ENCODE assay signal across 9 mouse cellular contexts in genomic region chr4:138504632-138505101, GRCm38 (mm10). TPM values are rescaled to one million over a fixed set of nuclear protein-coding genes. Genes with fewer than 3 reads are reported as not detected.
DNase-seq lines count a peak whose midpoint lies in the region; ATAC-seq lines count a peak whose summit lies in the region.
"Had no signal": no experiment of that assay in that cellular context is flagged by ENCODE, and none has a peak within 500 bp of the region (broad histone marks: within the 10 kb centered on the region; RNA-seq: fewer than 3 reads in every experiment).

No protein-coding gene starts in this region.

- peaks cover 42% of the 10 kb centered on the region for H3K27me3 ChIP-seq in heart, embryonic 11.5 days (ENCODE audit: control insufficient read depth, insufficient read depth, low read length)
- no peaks in the 10 kb centered on the region for H3K27me3 ChIP-seq in forebrain, embryonic 11.5 days (ENCODE audit: control insufficient read depth, insufficient read depth, low read length)
- H3K27me3 ChIP-seq in hindbrain, embryonic 10.5 days (ENCODE audit: insufficient read depth, poor library complexity, severe bottlenecking): peaks cover 29% of the 10 kb centered on the region
- no peaks in the 10 kb centered on the region for H3K27me3 ChIP-seq in neural tube, embryonic 14.5 days (ENCODE audit: control insufficient read depth, insufficient read depth, low read length)

- no peaks in the 10 kb centered on the region for H3K4me1 ChIP-seq in heart, embryonic 11.5 days (ENCODE audit: control insufficient read depth, insufficient read depth, low read length)
- H3K4me1 ChIP-seq in forebrain, embryonic 11.5 days (replicated peaks; ENCODE audit: control insufficient read depth, insufficient read depth, low read length): peaks cover 5% of the 10 kb centered on the region; the same call in 1 of the 2 replicates
- peaks cover 35% of the 10 kb centered on the region for H3K4me1 ChIP-seq in hindbrain, embryonic 10.5 days (replicated peaks)
- peaks cover 29% of the 10 kb centered on the region for H3K4me1 ChIP-seq in neural tube, embryonic 14.5 days (ENCODE audit: control insufficient read depth, insufficient read depth, low read length)

- no peak overlapping the region for H3K27ac ChIP-seq in heart, embryonic 11.5 days (ENCODE audit: low read depth, low read length)
- peak overlapping the region; percentile 66 for H3K27ac ChIP-seq in forebrain, embryonic 11.5 days (ENCODE audit: low read depth, low read length)
- peak overlapping the region; percentile 77 for H3K27ac ChIP-seq in hindbrain, embryonic 10.5 days
- H3K27ac ChIP-seq in neural tube, embryonic 14.5 days (ENCODE audit: low read depth, low read length): peak overlapping the region; percentile 86
- H3K27ac ChIP-seq: macrophage had no signal

- no peak for ATAC-seq in heart, embryonic 11.5 days (replicated peaks; ENCODE audit: insufficient number of reproducible peaks, low FRiP score, low TSS enrichment)
- ATAC-seq in forebrain, embryonic 11.5 days (replicated peaks; ENCODE audit: low FRiP score): peak; percentile 84
- peak; percentile 88 for ATAC-seq in neural tube, embryonic 14.5 days (ENCODE audit: low read depth)

- peak; percentile 97 for DNase-seq in heart, adult 11 months
- peak; percentile 82 for DNase-seq in forebrain, embryonic 11.5 days (ENCODE audit: low spot score)
- DNase-seq in hindbrain, embryonic 10.5 days (ENCODE audit: low spot score): peak; percentile 63
- peak; percentile 70 to 93 for DNase-seq in left cerebral cortex, adult 8-10 months (ENCODE audit: low spot score in 2 of 2)
- no peak for DNase-seq in B cell, adult 2 months
- no peak for DNase-seq in adrenal gland, postnatal 10 days

- H3K9me3 ChIP-seq in heart, embryonic 11.5 days (replicated peaks; ENCODE audit: control insufficient read depth, low read length): no peaks in the 10 kb centered on the region
- H3K9me3 ChIP-seq in forebrain, embryonic 11.5 days (ENCODE audit: control insufficient read depth, low read length): no peaks in the 10 kb centered on the region
- H3K9me3 ChIP-seq in hindbrain, embryonic 10.5 days: 0 out of 2 replicates have a peak, but pooled peaks cover 4% of the 10 kb centered on the region
- no peaks in the 10 kb centered on the region for H3K9me3 ChIP-seq in neural tube, embryonic 14.5 days (ENCODE audit: control insufficient read depth, low read length)

- no peaks in the 10 kb centered on the region for H3K36me3 ChIP-seq in heart, embryonic 11.5 days (ENCODE audit: control insufficient read depth, insufficient read depth, low read length)
- H3K36me3 ChIP-seq in forebrain, embryonic 11.5 days (ENCODE audit: control insufficient read depth, insufficient read depth, low read length): no peaks in the 10 kb centered on the region
- H3K36me3 ChIP-seq in hindbrain, embryonic 10.5 days: no peaks in the 10 kb centered on the region
- no peaks in the 10 kb centered on the region for H3K36me3 ChIP-seq in neural tube, embryonic 14.5 days (ENCODE audit: control insufficient read depth, insufficient read depth, low read length)

- H3K4me2 ChIP-seq in heart, embryonic 11.5 days: no peak overlapping the region
- peak overlapping the region; percentile 43 for H3K4me2 ChIP-seq in forebrain, embryonic 11.5 days (ENCODE audit: low read depth, low read length, severe bottlenecking)
- H3K4me2 ChIP-seq in neural tube, embryonic 14.5 days (ENCODE audit: low read depth, low read length): peak overlapping the region; percentile 34

- 1% methylated on average over 16 of the region's 16 CpGs for WGBS in heart, embryonic 11.5 days (ENCODE audit: insufficient replicate concordance)
- 1% methylated on average over 16 of the region's 16 CpGs for WGBS in forebrain, embryonic 11.5 days
- WGBS in hindbrain, embryonic 10.5 days: under 1% methylated on average over 16 of the region's 16 CpGs
- WGBS in neural tube, embryonic 14.5 days: 2% methylated on average over 16 of the region's 16 CpGs

- H3K9ac ChIP-seq in heart, embryonic 11.5 days (ENCODE audit: low read depth, low read length): no peak overlapping the region
- H3K9ac ChIP-seq in forebrain, embryonic 11.5 days (ENCODE audit: low read length): peak overlapping the region; percentile 27; the same call in 1 of the 2 replicates
- no peak overlapping the region; the same call in 1 of the 2 replicates for H3K9ac ChIP-seq in neural tube, embryonic 14.5 days (replicated peaks; ENCODE audit: low read depth, low read length)

- no peak overlapping the region for H3K4me3 ChIP-seq in heart, embryonic 11.5 days (ENCODE audit: low read depth, low read length)
- 0 out of 2 replicates have a peak overlapping the region, but pooled peaks have one; percentile 7 for H3K4me3 ChIP-seq in forebrain, embryonic 11.5 days (ENCODE audit: low read depth, low read length)
- peak overlapping the region; percentile 35 for H3K4me3 ChIP-seq in hindbrain, embryonic 10.5 days
- H3K4me3 ChIP-seq in neural tube, embryonic 14.5 days (ENCODE audit: low read depth, low read length): no peak overlapping the region

RNA-seq across cellular contexts. Expression of gene Camk2n1, which starts 50.6 kb away (rescaled TPM):
- polyA plus RNA-seq in heart, embryonic 11.5 days (2014; fragmentation: Nextera tagmentation; extraction: Ambion mirVana): 1.2 and 1.4 TPM in 2 replicates
- 2.2 and 2.5 TPM in 2 replicates for polyA plus RNA-seq in forebrain, embryonic 11.5 days (2014; fragmentation: Nextera tagmentation; extraction: Ambion mirVana)
- 2.9 and 5.1 TPM in 2 replicates for polyA plus RNA-seq in hindbrain, embryonic 10.5 days (2016; fragmentation: Nextera tagmentation; extraction: Ambion mirVana)
- 1,000 to 10,000 TPM in 2 of 4 experiments, 100 to 1,000 TPM in 2; 966 to 1,102 (median 1,006) TPM for total RNA-seq in left cerebral cortex, adult 8-10 months (2022)
- 19.6 and 25.8 TPM in 2 replicates for polyA plus RNA-seq in neural tube, embryonic 14.5 days (2014; fragmentation: Nextera tagmentation; extraction: Ambion mirVana)
- total RNA-seq in adrenal gland, postnatal 10 days (2021): 10 to 100 TPM; 17.3 to 22.9 TPM
- polyA plus RNA-seq: macrophage had no signal

Comparison
In these comparisons a context has a peak if more than half of its experiments do, and no peak if none do; other contexts are left out.
1. DNase-seq: peak in heart, adult 11 months (single experiment), forebrain, embryonic 11.5 days (single experiment), hindbrain, embryonic 10.5 days (single experiment) and left cerebral cortex, adult 8-10 months (2 of 2); none in B cell, adult 2 months (0 of 2) and adrenal gland, postnatal 10 days (single experiment).
2. H3K4me3 ChIP-seq: peak in forebrain, embryonic 11.5 days (single experiment) and hindbrain, embryonic 10.5 days (single experiment); none in heart, embryonic 11.5 days (single experiment) and neural tube, embryonic 14.5 days (single experiment).